Mouse (Mus musculus) liver, embryonic 11.5 days (tissue): ENCODE measurements around the gene Zfp648. TPM values are rescaled to one million over a fixed set of nuclear protein-coding genes. Genes with fewer than 3 reads are reported as not detected.

Experiments
- ATAC-seq: fragments of 200-750 bp; cut with Nextera tagmentation; replicated peaks from 2 replicates; pipeline ENCODE4 v1.8.0; 2017; ENCODE audit warnings: moderate number of reproducible peaks, mild to moderate bottlenecking, moderate TSS enrichment, moderate library complexity; ENCODE audit not compliant: low FRiP score
- DNase-seq: peaks from one replicate; pipeline ENCODE4 v3.0.0-alpha.2; 2017; ENCODE audit warnings: low spot score
- H3K27ac ChIP-seq: fragments of 300-500 bp; sonication (generic); 2 replicates; pipeline ENCODE4 v1.5.1; 2014; ENCODE audit warnings: mild to moderate bottlenecking, low read depth, low read length, control low read depth
- H3K27me3 ChIP-seq: fragments of 300-500 bp; sonication (generic); replicated peaks from 2 replicates; pipeline ENCODE4 v1.6.1; 2014; ENCODE audit warnings: low read length, mixed read lengths; ENCODE audit not compliant: control insufficient read depth, insufficient read depth
- H3K36me3 ChIP-seq: fragments of 300-500 bp; sonication (generic); 2 replicates; pipeline ENCODE4 v1.6.1; 2014; ENCODE audit warnings: mild to moderate bottlenecking, low read length, moderate library complexity, mixed read lengths; ENCODE audit not compliant: control insufficient read depth, insufficient read depth
- H3K4me1 ChIP-seq: fragments of 300-500 bp; sonication (generic); replicated peaks from 2 replicates; pipeline ENCODE4 v1.6.1; 2014; ENCODE audit warnings: low read length, mixed read lengths; ENCODE audit not compliant: control insufficient read depth, insufficient read depth
- H3K4me2 ChIP-seq: fragments of 300-500 bp; sonication (generic); 2 replicates; pipeline ENCODE4 v1.6.1; 2014; ENCODE audit warnings: mild to moderate bottlenecking, control low read depth, moderate library complexity
- H3K4me3 ChIP-seq: fragments of 300-500 bp; sonication (generic); 2 replicates; pipeline ENCODE4 v1.5.1; 2014; ENCODE audit warnings: low read depth, low read length, control low read depth
- H3K9ac ChIP-seq: fragments of 300-500 bp; sonication (generic); 2 replicates; pipeline ENCODE4 v1.6.1; 2014; ENCODE audit warnings: low read depth, low read length, control low read depth
- H3K9me3 ChIP-seq: fragments of 300-500 bp; sonication (generic); 2 replicates; pipeline ENCODE4 v1.6.1; 2016; ENCODE audit warnings: low read length, inconsistent platforms, mixed read lengths; ENCODE audit not compliant: control insufficient read depth
- WGBS: fragments of 180-500 bp; shearing (Covaris S2); extraction: QIAGEN DNeasy Blood & Tissue Kit; methylation state at CpG from one replicate; pipeline ENCODE4 v1.1.7; 2014; 5-methylcytosine and 5-hydroxymethylcytosine counted together
- polyA plus RNA-seq: library from polyadenylated mRNA; unstranded; fragments of >200 nt; fragmentation: Nextera tagmentation; extraction: Ambion mirVana; gene quantifications from 2 replicates; pipeline ENCODE4 v1.2.1, GENCODE M21; 2014

Zfp648 gene
- polyA plus RNA-seq, 1 experiment from 2014 or later = not detected

- no peak overlapping the region for H3K9ac ChIP-seq
- no peak overlapping the region for H3K27ac ChIP-seq
- peaks cover 32% of the 10 kb centered on the region for H3K27me3 ChIP-seq
- no peak for DNase-seq
- ATAC-seq = no peak
- H3K4me1 ChIP-seq = no peaks in the 10 kb centered on the region
- H3K9me3 ChIP-seq = no peaks in the 10 kb centered on the region
- no peak overlapping the region for H3K4me2 ChIP-seq
- no peaks in the 10 kb centered on the region for H3K36me3 ChIP-seq
- H3K4me3 ChIP-seq = no peak overlapping the region
- 70% methylated on average over 8 of the region's 8 CpGs for WGBS
Observed at GRCm38 (mm10) chr1:154202580-154202979, 1.6 kb downstream of the Zfp648 start.

GRCm38 (mm10) chr1:154203386-154203785, 2.4 kb downstream of the Zfp648 start:
- Histone ChIP-seq H3K9ac (no peak overlapping the region), H3K4me2 (no peak overlapping the region), H3K4me1 (no peaks in the 10 kb centered on the region), H3K36me3 (no peaks in the 10 kb centered on the region), H3K4me3 (no peak overlapping the region), H3K27ac (no peak overlapping the region), H3K27me3 (peaks cover 32% of the 10 kb centered on the region), H3K9me3 (no peaks in the 10 kb centered on the region)
- WGBS = 71% methylated on average over 5 of the region's 5 CpGs
- ATAC-seq (no peak), DNase-seq (no peak)

- WGBS = 12% methylated on average over 66 of the region's 66 CpGs
- DNase-seq = no peak
- ATAC-seq = 0 out of 2 replicates have a peak, but pooled peaks have one; percentile 26
- H3K27ac ChIP-seq = no peak overlapping the region
- peak overlapping the region; percentile 31 for H3K4me3 ChIP-seq
- peak overlapping the region; percentile 53 for H3K4me2 ChIP-seq
- H3K27me3 ChIP-seq = peaks cover 32% of the 10 kb centered on the region
- H3K9ac ChIP-seq = no peak overlapping the region
- H3K4me1 ChIP-seq = no peaks in the 10 kb centered on the region
- no peaks in the 10 kb centered on the region for H3K9me3 ChIP-seq
- H3K36me3 ChIP-seq = no peaks in the 10 kb centered on the region
Observed at GRCm38 (mm10) chr1:154204652-154205573, 3.9 kb downstream of the Zfp648 start.

GRCm38 (mm10) chr1:154219991-154220390, 19.0 kb downstream of the Zfp648 start:
- 79% methylated on average over 2 of the region's 2 CpGs for WGBS
- no peaks in the 10 kb centered on the region for H3K36me3 ChIP-seq
- no peak overlapping the region for H3K4me3 ChIP-seq
- H3K27me3 ChIP-seq = no peaks in the 10 kb centered on the region
- no peaks in the 10 kb centered on the region for H3K4me1 ChIP-seq
- ATAC-seq (no peak), DNase-seq (no peak)
- H3K4me2 ChIP-seq = no peak overlapping the region
- H3K9ac ChIP-seq = no peak overlapping the region
- H3K9me3 ChIP-seq = no peaks in the 10 kb centered on the region
- H3K27ac ChIP-seq = no peak overlapping the region

GRCm38 (mm10) chr1:154220566-154220965, 19.6 kb downstream of the Zfp648 start:
- Histone ChIP-seq H3K4me2 (no peak overlapping the region), H3K4me3 (no peak overlapping the region), H3K27ac (no peak overlapping the region), H3K9me3 (no peaks in the 10 kb centered on the region), H3K4me1 (no peaks in the 10 kb centered on the region), H3K9ac (no peak overlapping the region), H3K27me3 (no peaks in the 10 kb centered on the region), H3K36me3 (no peaks in the 10 kb centered on the region)
- DNase-seq (no peak), ATAC-seq (no peak)
- WGBS = 82% methylated on average over 3 of the region's 3 CpGs

GRCm38 (mm10) chr1:154223807-154224207, 22.8 kb downstream of the Zfp648 start:
- Histone ChIP-seq H3K4me1 (no peaks in the 10 kb centered on the region), H3K4me2 (no peak overlapping the region), H3K9ac (no peak overlapping the region), H3K4me3 (no peak overlapping the region), H3K27me3 (no peaks in the 10 kb centered on the region), H3K9me3 (no peaks in the 10 kb centered on the region), H3K36me3 (no peaks in the 10 kb centered on the region), H3K27ac (no peak overlapping the region)
- 54% methylated on average over 1 of the region's 1 CpGs for WGBS
- DNase-seq (no peak), ATAC-seq (no peak)

GRCm38 (mm10) chr1:154232594-154232993, 31.6 kb downstream of the Zfp648 start:
- Histone ChIP-seq H3K36me3 (no peaks in the 10 kb centered on the region), H3K27me3 (no peaks in the 10 kb centered on the region), H3K4me2 (no peak overlapping the region), H3K9ac (no peak overlapping the region), H3K4me3 (no peak overlapping the region), H3K27ac (no peak overlapping the region), H3K9me3 (no peaks in the 10 kb centered on the region), H3K4me1 (no peaks in the 10 kb centered on the region)
- ATAC-seq (no peak), DNase-seq (no peak)
- 76% methylated on average over 4 of the region's 4 CpGs for WGBS

GRCm38 (mm10) chr1:154233033-154233432, 32.0 kb downstream of the Zfp648 start:
- DNase-seq = no peak
- H3K27ac ChIP-seq = no peak overlapping the region
- no peaks in the 10 kb centered on the region for H3K27me3 ChIP-seq
- no peak for ATAC-seq
- no peaks in the 10 kb centered on the region for H3K36me3 ChIP-seq
- no peaks in the 10 kb centered on the region for H3K4me1 ChIP-seq
- 66% methylated on average over 6 of the region's 6 CpGs for WGBS
- H3K9me3 ChIP-seq = no peaks in the 10 kb centered on the region
- H3K4me3 ChIP-seq = no peak overlapping the region
- no peak overlapping the region for H3K9ac ChIP-seq
- no peak overlapping the region for H3K4me2 ChIP-seq

GRCm38 (mm10) chr1:154234814-154235213, 33.8 kb downstream of the Zfp648 start:
- Histone ChIP-seq H3K4me3 (no peak overlapping the region), H3K9me3 (no peaks in the 10 kb centered on the region), H3K27me3 (no peaks in the 10 kb centered on the region), H3K9ac (no peak overlapping the region), H3K27ac (no peak overlapping the region), H3K36me3 (no peaks in the 10 kb centered on the region), H3K4me2 (no peak overlapping the region), H3K4me1 (no peaks in the 10 kb centered on the region)
- DNase-seq = no peak
- ATAC-seq = no peak
- 83% methylated on average over 9 of the region's 9 CpGs for WGBS
